Mouse (Mus musculus): ENCODE measurements at regions not wholly inside any gene's neighbourhood (a gene's known extent, or its start where the extent isn't known, plus 50 kb on each side); places are given as distances from the start of the nearest gene placed in this dataset.

GRCm38 (mm10) chr16:76918598-76918997 lies 94.9 kb upstream of the Usp25 start:
- TF ChIP-seq POLR2A (IDR thresholded peaks at IDR 0.05; ENCODE audit: control insufficient read depth, low read depth, low read length), result no peak
- no peak for TF ChIP-seq CTCF (IDR thresholded peaks at IDR 0.05; ENCODE audit: control insufficient read depth, insufficient read depth, insufficient replicate concordance, low read depth, low read length)
